ENCODE assay signal across 8 mouse cellular contexts in genomic region chr19:9993036-9993656, GRCm38 (mm10). TPM values are rescaled to one million over a fixed set of nuclear protein-coding genes. Genes with fewer than 3 reads are reported as not detected.
DNase-seq lines count a peak whose midpoint lies in the region; ATAC-seq lines count a peak whose summit lies in the region.

No protein-coding gene starts in this region.

- H3K4me2 ChIP-seq in hindbrain, embryonic 14.5 days (replicated peaks), result peak overlapping the region; percentile 53

- peak overlapping the region; percentile 49 for H3K9ac ChIP-seq in hindbrain, embryonic 14.5 days

- peak; percentile 93 for DNase-seq in R1 (ENCODE audit: low read depth, low spot score)
- DNase-seq in cerebellum, postnatal 36 days, result peak; percentile 81 to 86
- peak; percentile 70 to 74 for DNase-seq in frontal cortex, postnatal 36 days (ENCODE audit: low spot score in 2 of 2)
- peak; percentile 82 for DNase-seq in hindbrain, embryonic 14.5 days (ENCODE audit: low spot score)
- peak; percentile 82 to 84 for DNase-seq in layer of hippocampus, postnatal 36 days
- DNase-seq in lung, postnatal 25 days (ENCODE audit: low spot score), result peak; percentile 91
- DNase-seq in retina, embryonic 14.5 days (ENCODE audit: low spot score), result peak; percentile 95
- peak; percentile 80 to 83 for DNase-seq in thymus, postnatal 36 days

- 6% methylated on average over 17 of the region's 17 CpGs for WGBS in hindbrain, embryonic 14.5 days

- H3K27ac ChIP-seq in hindbrain, embryonic 14.5 days, result 0 out of 2 replicates have a peak overlapping the region, but pooled peaks have one; percentile 1

- H3K4me1 ChIP-seq in hindbrain, embryonic 14.5 days (replicated peaks; ENCODE audit: control insufficient read depth, insufficient read depth, low read length), result peaks cover 5% of the 10 kb centered on the region; the same call in 1 of the 2 replicates

- peak overlapping the region; percentile 28 for H3K4me3 ChIP-seq in hindbrain, embryonic 14.5 days (replicated peaks; ENCODE audit: low read length)

- no peaks in the 10 kb centered on the region for H3K27me3 ChIP-seq in hindbrain, embryonic 14.5 days (ENCODE audit: control insufficient read depth, insufficient read depth, low read length)

- H3K9me3 ChIP-seq in hindbrain, embryonic 14.5 days (ENCODE audit: control insufficient read depth, low read length), result no peaks in the 10 kb centered on the region

- peak; percentile 90 for ATAC-seq in hindbrain, embryonic 14.5 days (ENCODE audit: low FRiP score)

- no peaks in the 10 kb centered on the region for H3K36me3 ChIP-seq in hindbrain, embryonic 14.5 days (replicated peaks; ENCODE audit: control insufficient read depth, insufficient read depth)

RNA-seq across cellular contexts. Expression of gene Best1, which starts 8.3 kb away (rescaled TPM):
- polyA plus RNA-seq in hindbrain, embryonic 14.5 days (2014; fragmentation: Nextera tagmentation; extraction: Ambion mirVana), result 2.3 and 2.6 TPM in 2 replicates
- total RNA-seq in layer of hippocampus, postnatal 36 days (2021), result under 1 TPM; 0.52 to 0.58 TPM

RNA-seq across cellular contexts. Expression of gene Rab3il1, which starts 8.3 kb away (rescaled TPM):
- polyA plus RNA-seq in hindbrain, embryonic 14.5 days (2014; fragmentation: Nextera tagmentation; extraction: Ambion mirVana), result 19.3 and 23.8 TPM in 2 replicates
- total RNA-seq in layer of hippocampus, postnatal 36 days (2021), result 10 to 100 TPM in 1 of 2 experiments, 1 to 10 TPM in 1; 8.9 to 10.4 TPM

RNA-seq across cellular contexts. Expression of gene Fth1, which starts 12.7 kb away (rescaled TPM):
- 1,735 and 1,844 TPM in 2 replicates for polyA plus RNA-seq in hindbrain, embryonic 14.5 days (2014; fragmentation: Nextera tagmentation; extraction: Ambion mirVana)
- 1,000 to 10,000 TPM; 2,856 to 3,180 TPM for total RNA-seq in layer of hippocampus, postnatal 36 days (2021)

RNA-seq across cellular contexts. Expression of gene Fads3, which starts 48.2 kb away (rescaled TPM):
- 24.7 and 25.7 TPM in 2 replicates for polyA plus RNA-seq in hindbrain, embryonic 14.5 days (2014; fragmentation: Nextera tagmentation; extraction: Ambion mirVana)
- 10 to 100 TPM; 24.3 to 24.5 TPM for total RNA-seq in layer of hippocampus, postnatal 36 days (2021)

Comparison
In these comparisons a context has a peak if more than half of its experiments do, and no peak if none do; other contexts are left out.
1. Peak in every context shown above with its lines: DNase-seq, ATAC-seq, H3K4me3 ChIP-seq and H3K27ac ChIP-seq.